Mouse (Mus musculus): ENCODE measurements around the gene Wscd2. TPM values are rescaled to one million over a fixed set of nuclear protein-coding genes. Genes with fewer than 3 reads are reported as not detected.

Gene Wscd2
- polyA plus RNA-seq, 2 experiments = 0.02 TPM; not detected in 1

- DNase-seq (ENCODE audit: low read depth in 3 of 3, low spot score in 3 of 3) (no peak), ATAC-seq (ENCODE audit: insufficient read depth) (no peak)
- no peaks in the 10 kb centered on the region for H3K4me1 ChIP-seq (replicated peaks; ENCODE audit: control insufficient read depth in 2 of 2, insufficient read depth in 2 of 2, low read length in 1 of 2)
- no peaks in the 10 kb centered on the region for H3K36me3 ChIP-seq (replicated peaks; ENCODE audit: control insufficient read depth, insufficient read depth, low read depth)
- TF ChIP-seq CTCF (IDR thresholded peaks at IDR 0.05; ENCODE audit: low read depth) (no peak), EP300 (IDR thresholded peaks at IDR 0.05; ENCODE audit: low read depth) (no peak)
- no peak overlapping the region for H3K4me3 ChIP-seq (ENCODE audit: insufficient read depth in 1 of 2, low read depth in 2 of 2, low read length in 2 of 2)
- H3K9ac ChIP-seq (replicated peaks) = no peak overlapping the region
- H3K27me3 ChIP-seq (ENCODE audit: control insufficient read depth, insufficient read depth, low read length) = no peaks in the 10 kb centered on the region
- no peak overlapping the region for H3K4me2 ChIP-seq (ENCODE audit: low read depth)
- H3K27ac ChIP-seq = no peak overlapping the region
- H3K9me3 ChIP-seq (ENCODE audit: control insufficient read depth, low read length) = no peaks in the 10 kb centered on the region
- WGBS (ENCODE audit: insufficient replicate concordance) = 60% methylated on average over 10 of the region's 10 CpGs
Measured at GRCm38 (mm10) chr5:113565101-113565854, 75.1 kb downstream of the Wscd2 start.

DNA sequence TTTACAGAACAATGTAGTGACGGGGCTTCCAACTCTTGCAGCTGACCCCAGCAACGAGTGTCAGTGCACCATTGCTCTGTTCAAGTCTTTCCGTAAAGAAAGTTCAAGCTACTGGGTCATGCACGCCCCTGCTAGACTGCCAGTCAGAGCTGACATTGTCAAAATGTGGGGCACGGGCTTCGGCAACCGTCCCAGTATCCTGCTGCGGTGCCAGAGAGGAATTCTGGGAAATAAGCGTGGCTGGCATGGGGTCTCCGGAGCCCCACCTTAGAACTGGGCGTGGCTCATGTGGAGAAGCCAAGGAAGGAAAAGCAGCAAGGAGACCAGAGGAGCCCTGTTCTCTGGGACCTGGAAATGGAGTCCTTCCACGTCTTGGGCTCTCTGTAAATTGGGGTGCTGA lies 75.7 kb downstream of the Wscd2 start:
- H3K4me1 ChIP-seq (replicated peaks; ENCODE audit: control insufficient read depth in 2 of 2, insufficient read depth in 2 of 2, low read length in 1 of 2) = no peaks in the 10 kb centered on the region
- no peak overlapping the region for H3K4me2 ChIP-seq (ENCODE audit: low read depth)
- no peaks in the 10 kb centered on the region for H3K9me3 ChIP-seq (ENCODE audit: control insufficient read depth, low read length)
- DNase-seq (ENCODE audit: low read depth in 3 of 3, low spot score in 3 of 3) (no peak), ATAC-seq (ENCODE audit: insufficient read depth) (no peak)
- TF ChIP-seq EP300 (IDR thresholded peaks at IDR 0.05; ENCODE audit: low read depth) = no peak
- H3K9ac ChIP-seq (replicated peaks) = no peak overlapping the region
- 58% methylated on average over 12 of the region's 12 CpGs for WGBS (ENCODE audit: insufficient replicate concordance)
- H3K36me3 ChIP-seq (replicated peaks; ENCODE audit: control insufficient read depth, insufficient read depth, low read depth) = no peaks in the 10 kb centered on the region
- no peak overlapping the region for H3K27ac ChIP-seq
- no peaks in the 10 kb centered on the region for H3K27me3 ChIP-seq (ENCODE audit: control insufficient read depth, insufficient read depth, low read length)
- no peak overlapping the region for H3K4me3 ChIP-seq (ENCODE audit: insufficient read depth in 1 of 2, low read depth in 2 of 2, low read length in 2 of 2)

DNA sequence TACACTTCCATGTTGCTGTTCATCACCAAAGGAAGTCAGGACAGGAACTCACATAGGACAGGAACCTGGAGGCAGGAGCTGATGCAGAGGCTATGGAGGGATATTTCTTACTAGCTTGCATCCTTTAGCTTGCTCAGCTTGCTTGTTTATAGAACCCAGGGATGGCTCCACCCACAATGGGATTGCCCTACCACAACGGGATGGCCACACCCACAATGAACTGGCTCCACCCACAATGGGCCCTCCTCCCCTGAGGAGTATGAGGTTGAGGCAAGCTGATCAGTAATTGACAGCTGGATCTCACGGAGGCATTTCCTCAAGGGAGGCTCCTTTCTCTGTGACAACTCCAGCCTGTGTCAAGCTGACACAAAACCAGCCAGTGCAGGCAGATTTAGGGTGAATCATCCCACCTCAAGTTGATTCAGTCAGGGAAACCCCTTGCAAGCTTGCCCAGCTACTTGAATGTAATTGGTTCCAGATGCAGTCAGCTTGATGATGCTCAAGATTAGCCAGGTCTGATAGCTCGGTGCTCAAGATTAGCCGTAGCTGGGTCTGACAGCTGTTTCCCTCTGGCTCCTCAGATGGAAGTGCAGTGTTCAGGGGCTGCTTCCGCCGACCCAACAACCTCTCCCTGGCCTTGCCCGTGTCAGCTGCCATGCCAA lies 80.1 kb downstream of the Wscd2 start:
- no peak for ATAC-seq (ENCODE audit: insufficient read depth)
- Histone ChIP-seq H3K4me1 (replicated peaks; ENCODE audit: control insufficient read depth in 2 of 2, insufficient read depth in 2 of 2, low read length in 1 of 2) (no peaks in the 10 kb centered on the region), H3K27me3 (ENCODE audit: control insufficient read depth, insufficient read depth, low read length) (no peaks in the 10 kb centered on the region), H3K27ac (no peak overlapping the region), H3K4me3 (ENCODE audit: insufficient read depth in 1 of 2, low read depth in 2 of 2, low read length in 2 of 2) (no peak overlapping the region), H3K9ac (replicated peaks) (no peak overlapping the region), H3K36me3 (replicated peaks; ENCODE audit: control insufficient read depth, insufficient read depth, low read depth) (no peaks in the 10 kb centered on the region), H3K9me3 (ENCODE audit: control insufficient read depth, low read length) (no peaks in the 10 kb centered on the region), H3K4me2 (ENCODE audit: low read depth) (no peak overlapping the region)
- 32% methylated on average over 7 of the region's 7 CpGs for WGBS (ENCODE audit: insufficient replicate concordance)
- no peak for DNase-seq (ENCODE audit: low read depth in 3 of 3, low spot score in 3 of 3)
- TF ChIP-seq EP300 (IDR thresholded peaks at IDR 0.05; ENCODE audit: low read depth) (no peak), CTCF (IDR thresholded peaks at IDR 0.05; ENCODE audit: low read depth) (no peak)

DNA sequence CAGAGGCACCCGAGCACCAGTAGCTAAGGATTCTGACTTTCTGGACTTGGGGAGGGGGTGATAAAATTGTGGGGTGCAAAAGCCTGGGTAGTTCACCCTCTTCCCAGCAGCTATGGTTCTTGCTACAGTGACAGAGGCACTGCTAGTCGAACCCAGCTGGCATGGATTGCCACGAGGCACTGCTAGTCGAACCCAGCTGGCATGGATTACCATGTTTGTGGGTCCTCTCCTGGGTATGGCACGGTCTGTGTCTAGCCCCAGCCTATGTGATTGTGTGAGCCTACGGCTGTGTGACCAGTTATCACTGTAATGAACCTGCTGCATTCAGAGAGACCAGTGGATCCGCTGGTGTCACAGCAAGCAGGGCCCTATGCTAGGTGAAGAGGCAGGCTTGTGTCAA lies 87.4 kb downstream of the Wscd2 start:
- no peaks in the 10 kb centered on the region for H3K36me3 ChIP-seq (replicated peaks; ENCODE audit: control insufficient read depth, insufficient read depth, low read depth)
- WGBS (ENCODE audit: insufficient replicate concordance) = 53% methylated on average over 7 of the region's 7 CpGs
- ATAC-seq (ENCODE audit: insufficient read depth) = no peak
- DNase-seq (ENCODE audit: low read depth in 3 of 3, low spot score in 3 of 3) = no peak
- H3K4me1 ChIP-seq (replicated peaks; ENCODE audit: control insufficient read depth in 2 of 2, insufficient read depth in 2 of 2, low read length in 1 of 2) = no peaks in the 10 kb centered on the region
- TF ChIP-seq EP300 (IDR thresholded peaks at IDR 0.05; ENCODE audit: low read depth) (no peak), CTCF (IDR thresholded peaks at IDR 0.05; ENCODE audit: low read depth) (no peak)
- H3K4me2 ChIP-seq (ENCODE audit: low read depth) = no peak overlapping the region
- H3K27me3 ChIP-seq (ENCODE audit: control insufficient read depth, insufficient read depth, low read length) = no peaks in the 10 kb centered on the region
- H3K4me3 ChIP-seq (ENCODE audit: insufficient read depth in 1 of 2, low read depth in 2 of 2, low read length in 2 of 2) = no peak overlapping the region
- no peaks in the 10 kb centered on the region for H3K9me3 ChIP-seq (ENCODE audit: control insufficient read depth, low read length)
- no peak overlapping the region for H3K27ac ChIP-seq
- H3K9ac ChIP-seq (replicated peaks) = no peak overlapping the region

GRCm38 (mm10) chr5:113578428-113578827 lies 88.3 kb downstream of the Wscd2 start:
- no peak overlapping the region for H3K9ac ChIP-seq (replicated peaks)
- ATAC-seq (ENCODE audit: insufficient read depth) (no peak), DNase-seq (ENCODE audit: low read depth in 3 of 3, low spot score in 3 of 3) (no peak)
- H3K9me3 ChIP-seq (ENCODE audit: control insufficient read depth, low read length) = no peaks in the 10 kb centered on the region
- no peak overlapping the region for H3K27ac ChIP-seq
- H3K4me1 ChIP-seq (replicated peaks; ENCODE audit: control insufficient read depth in 2 of 2, insufficient read depth in 2 of 2, low read length in 1 of 2) = no peaks in the 10 kb centered on the region
- H3K4me3 ChIP-seq (ENCODE audit: insufficient read depth in 1 of 2, low read depth in 2 of 2, low read length in 2 of 2) = no peak overlapping the region
- H3K27me3 ChIP-seq (ENCODE audit: control insufficient read depth, insufficient read depth, low read length) = no peaks in the 10 kb centered on the region
- 70% methylated on average over 6 of the region's 6 CpGs for WGBS (ENCODE audit: insufficient replicate concordance)
- TF ChIP-seq CTCF (IDR thresholded peaks at IDR 0.05; ENCODE audit: low read depth) = no peak
- no peak for TF ChIP-seq EP300 (IDR thresholded peaks at IDR 0.05; ENCODE audit: low read depth)
- no peak overlapping the region for H3K4me2 ChIP-seq (ENCODE audit: low read depth)
- H3K36me3 ChIP-seq (replicated peaks; ENCODE audit: control insufficient read depth, insufficient read depth, low read depth) = no peaks in the 10 kb centered on the region
